14 mouse cellular contexts compared by ENCODE assay signal in genomic region chr11:96414002-96414401, GRCm38 (mm10). TPM values are rescaled to one million over a fixed set of nuclear protein-coding genes. Genes with fewer than 3 reads are reported as not detected.
DNase-seq lines count a peak whose midpoint lies in the region; ATAC-seq and TF ChIP-seq lines count a peak whose summit lies in the region.
"Had no signal": no experiment of that assay in that cellular context is flagged by ENCODE, and none has a peak within 500 bp of the region (broad histone marks: within the 10 kb centered on the region; RNA-seq: fewer than 3 reads in every experiment).

No protein-coding gene starts in this region.

- H3K27me3 ChIP-seq in heart, embryonic 16.5 days (ENCODE audit: control insufficient read depth, insufficient read depth, low read length): peaks cover 46% of the 10 kb centered on the region
- H3K27me3 ChIP-seq in heart, embryonic 11.5 days (ENCODE audit: control insufficient read depth, insufficient read depth, low read length): peaks cover 42% of the 10 kb centered on the region
- H3K27me3 ChIP-seq in Patski: no peaks in the 10 kb centered on the region
- H3K27me3 ChIP-seq in intestine, embryonic 14.5 days (replicated peaks; ENCODE audit: control insufficient read depth, insufficient read depth, low read length): no peaks in the 10 kb centered on the region
- H3K27me3 ChIP-seq in limb, embryonic 15.5 days: peaks cover 38% of the 10 kb centered on the region; the same call in 1 of the 2 replicates
- H3K27me3 ChIP-seq in cerebellum, adult 2 months (ENCODE audit: control insufficient read depth, insufficient read depth, low read length): no peaks in the 10 kb centered on the region
- H3K27me3 ChIP-seq: forebrain, embryonic 15.5 days had no signal

- ATAC-seq in heart, embryonic 16.5 days (replicated peaks; ENCODE audit: extremely low read depth, insufficient read depth, low FRiP score): no peak
- no peak for ATAC-seq in heart, embryonic 11.5 days (replicated peaks; ENCODE audit: insufficient number of reproducible peaks, low FRiP score, low TSS enrichment)
- ATAC-seq in Patski: peak; percentile 58
- ATAC-seq in intestine, embryonic 14.5 days (replicated peaks; ENCODE audit: low FRiP score, low TSS enrichment, low read depth): no peak
- ATAC-seq in limb, embryonic 15.5 days (ENCODE audit: insufficient number of reproducible peaks, low FRiP score, low TSS enrichment, low read depth): peak; percentile 74; the same call in 1 of the 2 replicates
- no peak for ATAC-seq in monocyte, adult 5-6 weeks (replicated peaks; ENCODE audit: insufficient number of reproducible peaks, low FRiP score, low TSS enrichment, poor library complexity, severe bottlenecking)
- ATAC-seq: forebrain, embryonic 15.5 days; hindbrain, embryonic 16.5 days had no signal

- no peak overlapping the region for H3K9ac ChIP-seq in heart, embryonic 16.5 days (ENCODE audit: low read length)
- no peak overlapping the region for H3K9ac ChIP-seq in heart, embryonic 11.5 days (ENCODE audit: low read depth, low read length)
- H3K9ac ChIP-seq in intestine, embryonic 14.5 days (ENCODE audit: low read length): no peak overlapping the region
- no peak overlapping the region for H3K9ac ChIP-seq in limb, embryonic 15.5 days
- H3K9ac ChIP-seq: forebrain, embryonic 15.5 days; liver, embryonic 13.5 days had no signal

- no peak overlapping the region for H3K4me3 ChIP-seq in heart, embryonic 16.5 days (ENCODE audit: low read length)
- H3K4me3 ChIP-seq in heart, embryonic 11.5 days (ENCODE audit: low read depth, low read length): no peak overlapping the region
- H3K4me3 ChIP-seq in intestine, embryonic 14.5 days (ENCODE audit: low read depth, low read length): no peak overlapping the region
- H3K4me3 ChIP-seq in limb, embryonic 15.5 days: no peak overlapping the region
- no peak overlapping the region for H3K4me3 ChIP-seq in cerebellum, adult 2 months (replicated peaks; ENCODE audit: insufficient read depth, low read depth, low read length)
- H3K4me3 ChIP-seq: forebrain, embryonic 15.5 days; liver, embryonic 13.5 days had no signal

- TF ChIP-seq CTCF in Patski (IDR thresholded peaks at IDR 0.05): no peak
- no peak for TF ChIP-seq CTCF in cerebellum, adult 2 months (IDR thresholded peaks at IDR 0.05; ENCODE audit: borderline replicate concordance, insufficient read depth, low read depth, low read length)

- 29% methylated on average over 2 of the region's 2 CpGs for WGBS in heart, embryonic 16.5 days
- WGBS in heart, embryonic 11.5 days (ENCODE audit: insufficient replicate concordance): 43% methylated on average over 2 of the region's 2 CpGs
- 23% methylated on average over 2 of the region's 2 CpGs for WGBS in intestine, embryonic 14.5 days
- WGBS in limb, embryonic 15.5 days: 18% methylated on average over 2 of the region's 2 CpGs
- WGBS in cerebellum, adult 2 months: 30% methylated on average over 2 of the region's 2 CpGs

- 0 out of 2 replicates have a peak, but pooled peaks cover 3% of the 10 kb centered on the region for H3K9me3 ChIP-seq in heart, embryonic 16.5 days (replicated peaks; ENCODE audit: control insufficient read depth, low read length)
- H3K9me3 ChIP-seq in heart, embryonic 11.5 days (replicated peaks; ENCODE audit: control insufficient read depth, low read length): peaks cover 3% of the 10 kb centered on the region; the same call in 1 of the 2 replicates
- 0 out of 2 replicates have a peak, but pooled peaks cover 5% of the 10 kb centered on the region for H3K9me3 ChIP-seq in intestine, embryonic 14.5 days (ENCODE audit: control insufficient read depth, low read length)
- no peaks in the 10 kb centered on the region for H3K9me3 ChIP-seq in limb, embryonic 15.5 days
- H3K9me3 ChIP-seq: forebrain, embryonic 15.5 days; liver, embryonic 13.5 days had no signal

- POLR2A ChIA-PET in Patski (lab: Charles Lee): interaction anchor here (0.6 to 2.8 kb wide), 4 partner anchors 8 to 134 kb away, joined by 3 to 22 read pairs (median 4); no protein-coding TSS in a partner anchor

- no peak for TF ChIP-seq POLR2A in cerebellum, adult 2 months (IDR thresholded peaks at IDR 0.05; ENCODE audit: borderline replicate concordance, insufficient read depth, low read length)

- no peak for DNase-seq in Patski (ENCODE audit: low read depth, low spot score)
- no peak for DNase-seq in intestine, embryonic 14.5 days (ENCODE audit: low spot score)
- DNase-seq in frontal cortex, postnatal 25 days (ENCODE audit: low spot score in 2 of 2): no peak
- DNase-seq in cerebellum, adult 2 months: no peak
- DNase-seq: cerebellum, adult 9-10 months; liver, embryonic 13.5 days had no signal

- in situ Hi-C loops in Patski (cut with MboI; ENCODE audit: low pct_unique_long_range_greater_than_20kb): loop anchor here (5.0 to 10.0 kb wide), 4 partner anchors 62 to 323 kb away; partner anchors contain the start of genes Hoxb2 and Hoxb5

- H3K36me3 ChIP-seq in heart, embryonic 16.5 days (ENCODE audit: control insufficient read depth, insufficient read depth): no peaks in the 10 kb centered on the region
- H3K36me3 ChIP-seq in heart, embryonic 11.5 days (ENCODE audit: control insufficient read depth, insufficient read depth, low read length): no peaks in the 10 kb centered on the region
- H3K36me3 ChIP-seq in intestine, embryonic 14.5 days (ENCODE audit: control insufficient read depth, insufficient read depth, low read length): no peaks in the 10 kb centered on the region
- H3K36me3 ChIP-seq in limb, embryonic 15.5 days: no peaks in the 10 kb centered on the region
- H3K36me3 ChIP-seq: forebrain, embryonic 15.5 days; liver, embryonic 13.5 days had no signal

- 0 out of 2 replicates have a peak, but pooled peaks cover 4% of the 10 kb centered on the region for H3K4me1 ChIP-seq in heart, embryonic 16.5 days (ENCODE audit: control insufficient read depth, insufficient read depth, low read length)
- H3K4me1 ChIP-seq in heart, embryonic 11.5 days (ENCODE audit: control insufficient read depth, insufficient read depth, low read length): peaks cover 3% of the 10 kb centered on the region; the same call in 1 of the 2 replicates
- peaks cover 8% of the 10 kb centered on the region; the same call in 1 of the 2 replicates for H3K4me1 ChIP-seq in intestine, embryonic 14.5 days (replicated peaks; ENCODE audit: control insufficient read depth, insufficient read depth, low read length)
- peaks cover 15% of the 10 kb centered on the region for H3K4me1 ChIP-seq in limb, embryonic 15.5 days
- H3K4me1 ChIP-seq in cerebellum, adult 2 months (ENCODE audit: control insufficient read depth, insufficient read depth, low read length): no peaks in the 10 kb centered on the region
- H3K4me1 ChIP-seq: forebrain, embryonic 15.5 days had no signal

- no peak overlapping the region for H3K27ac ChIP-seq in heart, embryonic 16.5 days (ENCODE audit: low read length)
- no peak overlapping the region for H3K27ac ChIP-seq in heart, embryonic 11.5 days (ENCODE audit: low read depth, low read length)
- peak overlapping the region; percentile 19; the same call in 1 of the 2 replicates for H3K27ac ChIP-seq in intestine, embryonic 14.5 days (ENCODE audit: low read depth)
- H3K27ac ChIP-seq in limb, embryonic 15.5 days: peak overlapping the region; percentile 60
- H3K27ac ChIP-seq in cerebellum, adult 2 months (ENCODE audit: insufficient read depth, low read length): no peak overlapping the region
- H3K27ac ChIP-seq: forebrain, embryonic 15.5 days; liver, embryonic 13.5 days had no signal

- H3K4me2 ChIP-seq in heart, embryonic 16.5 days (ENCODE audit: low read depth, low read length): peak overlapping the region; percentile 10; the same call in 1 of the 2 replicates
- H3K4me2 ChIP-seq in heart, embryonic 11.5 days: no peak overlapping the region
- peak overlapping the region; percentile 16; the same call in 1 of the 2 replicates for H3K4me2 ChIP-seq in intestine, embryonic 14.5 days (ENCODE audit: low read length)
- H3K4me2 ChIP-seq in limb, embryonic 15.5 days: peak overlapping the region; percentile 5; the same call in 1 of the 2 replicates
- H3K4me2 ChIP-seq: forebrain, embryonic 15.5 days; liver, embryonic 13.5 days had no signal

- CTCF ChIA-PET in Patski (lab: Charles Lee): interaction anchor here (0.7 to 1.4 kb wide), 4 partner anchors 25 to 143 kb away, joined by 3 to 6 read pairs (median 4); no protein-coding TSS in a partner anchor

RNA-seq across cellular contexts. Expression of gene Hoxb1, which starts 48.5 kb away (rescaled TPM):
- polyA plus RNA-seq in heart, embryonic 16.5 days (2015; fragmentation: Nextera tagmentation; extraction: Ambion mirVana): 0.07 TPM in 1 of 2 replicates, not detected in the other
- polyA plus RNA-seq in heart, embryonic 11.5 days (2014; fragmentation: Nextera tagmentation; extraction: Ambion mirVana): 0.19 TPM in 1 of 2 replicates, not detected in the other
- not detected for polyA plus RNA-seq in Patski (2021)
- polyA plus RNA-seq in intestine, embryonic 14.5 days (2014; fragmentation: Nextera tagmentation; extraction: Ambion mirVana): 0.36 and 0.42 TPM in 2 replicates
- polyA plus RNA-seq in limb, embryonic 15.5 days (2015; fragmentation: Nextera tagmentation; extraction: Ambion mirVana): 0.15 TPM in 1 of 2 replicates, not detected in the other
- not detected in 3 replicates for total RNA-seq in monocyte, adult 5-6 weeks (2017)
- 0.06 TPM in 1 of 2 replicates, not detected in the other for polyA plus RNA-seq in cerebellum, adult 2 months (2012; rRNA removed)
- total RNA-seq: granulocyte monocyte progenitor cell, adult 5-6 weeks; left cerebral cortex, postnatal 10 days had no signal
- polyA plus RNA-seq: forebrain, embryonic 15.5 days had no signal

RNA-seq across cellular contexts. Expression of gene Skap1, which starts 50.4 kb away (rescaled TPM):
- 9.3 and 27.8 TPM in 2 replicates for polyA plus RNA-seq in heart, embryonic 16.5 days (2015; fragmentation: Nextera tagmentation; extraction: Ambion mirVana)
- 0.46 and 0.84 TPM in 2 replicates for polyA plus RNA-seq in heart, embryonic 11.5 days (2014; fragmentation: Nextera tagmentation; extraction: Ambion mirVana)
- 0.59 TPM for polyA plus RNA-seq in Patski (2021)
- polyA plus RNA-seq in intestine, embryonic 14.5 days (2014; fragmentation: Nextera tagmentation; extraction: Ambion mirVana): 0.87 and 1.7 TPM in 2 replicates
- polyA plus RNA-seq in limb, embryonic 15.5 days (2015; fragmentation: Nextera tagmentation; extraction: Ambion mirVana): 1.8 and 2.7 TPM in 2 replicates
- total RNA-seq in monocyte, adult 5-6 weeks (2017): 35.6 to 134 TPM (median 47.4 TPM) in 3 replicates
- polyA plus RNA-seq in cerebellum, adult 2 months (2012; rRNA removed): 0.98 and 1.5 TPM in 2 replicates

Comparison
In these comparisons a context has a peak if more than half of its experiments do, and no peak if none do; other contexts are left out.
1. ATAC-seq: peak in Patski (single experiment) and limb, embryonic 15.5 days (single experiment); none in heart, embryonic 16.5 days (single experiment), heart, embryonic 11.5 days (single experiment), intestine, embryonic 14.5 days (single experiment) and monocyte, adult 5-6 weeks (single experiment).
2. H3K27ac ChIP-seq: peak in intestine, embryonic 14.5 days (single experiment) and limb, embryonic 15.5 days (single experiment); none in heart, embryonic 16.5 days (single experiment), heart, embryonic 11.5 days (single experiment) and cerebellum, adult 2 months (single experiment).